Mouse (Mus musculus) embryonic facial prominence, embryonic 12.5 days (tissue): Measurements from ENCODE around the gene Smpdl3b. TPM values are rescaled to one million over a fixed set of nuclear protein-coding genes. Genes with fewer than 3 reads are reported as not detected.
"Not testable (repeated sequence)": the region's sequence is repeated elsewhere in the genome, so short reads cannot be mapped to it uniquely, and the experiment has no call there.

Experiments used
- ATAC-seq: fragments of 200-750 bp; cut with Nextera tagmentation; 2 replicates; pipeline ENCODE4 v1.8.0; 2017; ENCODE audit not compliant: insufficient number of reproducible peaks, insufficient read depth, low FRiP score, low TSS enrichment
- H3K27ac ChIP-seq: fragments of 300-500 bp; sonication (generic); 2 replicates; pipeline ENCODE4 v1.5.1; 2016; ENCODE audit warnings: mild to moderate bottlenecking
- H3K27me3 ChIP-seq: fragments of 300-500 bp; sonication (generic); 2 replicates; pipeline ENCODE4 v1.6.1; 2016; ENCODE audit warnings: mild to moderate bottlenecking, moderate library complexity
- H3K36me3 ChIP-seq: fragments of 300-500 bp; sonication (generic); 2 replicates; pipeline ENCODE4 v1.6.1; 2016; ENCODE audit warnings: mild to moderate bottlenecking
- H3K4me1 ChIP-seq: fragments of 300-500 bp; sonication (generic); 2 replicates; pipeline ENCODE4 v1.6.1; 2016
- H3K4me2 ChIP-seq: fragments of 300-500 bp; sonication (generic); replicated peaks from 2 replicates; pipeline ENCODE4 v1.6.1; 2016; ENCODE audit warnings: mild to moderate bottlenecking, moderate library complexity
- H3K4me3 ChIP-seq: fragments of 300-500 bp; sonication (generic); 2 replicates; pipeline ENCODE4 v1.5.1; 2016; ENCODE audit warnings: mild to moderate bottlenecking
- H3K9ac ChIP-seq: fragments of 300-500 bp; sonication (generic); 2 replicates; pipeline ENCODE4 v1.6.1; 2016; ENCODE audit warnings: mild to moderate bottlenecking, moderate library complexity
- H3K9me3 ChIP-seq: fragments of 300-500 bp; sonication (generic); 2 replicates; pipeline ENCODE4 v1.6.1; 2016; ENCODE audit warnings: mild to moderate bottlenecking, moderate library complexity
- whole genome bisulfite sequencing: fragments of 180-500 bp; shearing (Covaris S2); methylation state at CpG from one replicate; pipeline ENCODE4 v1.1.7; 2016; 5-methylcytosine and 5-hydroxymethylcytosine counted together
- polyA plus RNA-seq: library from polyadenylated mRNA; unstranded; fragments of >200 nt; fragmentation: Nextera tagmentation; extraction: Ambion mirVana; gene quantifications from 2 replicates; pipeline ENCODE4 v1.2.1, GENCODE M21; 2016

The Smpdl3b gene
- polyA plus RNA-seq, 1 experiment from 2014 or later = 4.2 TPM

- no peak for ATAC-seq
- H3K9ac ChIP-seq = no peak overlapping the region
- no peaks in the 10 kb centered on the region for H3K9me3 ChIP-seq
- H3K4me3 ChIP-seq = no peak overlapping the region
- 87% methylated on average over 5 of the region's 5 CpGs for WGBS
- H3K36me3 ChIP-seq = peaks cover 83% of the 10 kb centered on the region
- H3K27me3 ChIP-seq = no peaks in the 10 kb centered on the region
- no peak overlapping the region for H3K27ac ChIP-seq
- no peaks in the 10 kb centered on the region for H3K4me1 ChIP-seq
- no peak overlapping the region for H3K4me2 ChIP-seq
These were observed 19.7 kb upstream of the Smpdl3b start for GRCm38 (mm10) chr4:132776764-132777163.

GRCm38 (mm10) chr4:132774905-132775304 lies 17.9 kb upstream of the Smpdl3b start:
- Histone ChIP-seq H3K4me1 (no peaks in the 10 kb centered on the region), H3K27me3 (no peaks in the 10 kb centered on the region), H3K27ac (no peak overlapping the region), H3K4me3 (no peak overlapping the region), H3K36me3 (peaks cover 94% of the 10 kb centered on the region), H3K9me3 (no peaks in the 10 kb centered on the region), H3K4me2 (no peak overlapping the region), H3K9ac (no peak overlapping the region)
- ATAC-seq = no peak
- WGBS = 81% methylated on average over 3 of the region's 3 CpGs

GRCm38 (mm10) chr4:132771776-132772175 lies 14.7 kb upstream of the Smpdl3b start:
- Histone ChIP-seq H3K4me2 (no peak overlapping the region), H3K27ac (no peak overlapping the region), H3K4me1 (peaks cover 9% of the 10 kb centered on the region), H3K36me3 (peaks cover 65% of the 10 kb centered on the region), H3K27me3 (no peaks in the 10 kb centered on the region), H3K9ac (no peak overlapping the region), H3K9me3 (no peaks in the 10 kb centered on the region), H3K4me3 (no peak overlapping the region)
- whole genome bisulfite sequencing = 92% methylated on average over 9 of the region's 9 CpGs
- no peak for ATAC-seq

- H3K4me2 ChIP-seq = peak within 1 kb of the TSS; percentile 70
- WGBS = under 1% methylated on average over 69 of the region's 71 CpGs
- H3K4me1 ChIP-seq = peaks cover 9% of the 10 kb centered on the region
- H3K27ac ChIP-seq = peak within 1 kb of the TSS; percentile 76
- H3K27me3 ChIP-seq = no peaks in the 10 kb centered on the region
- peak within 1 kb of the TSS; percentile 78 for H3K9ac ChIP-seq
- no peaks in the 10 kb centered on the region for H3K9me3 ChIP-seq
- peak; percentile 93 for ATAC-seq
- H3K4me3 ChIP-seq = peak within 1 kb of the TSS; percentile 67
- peaks cover 31% of the 10 kb centered on the region for H3K36me3 ChIP-seq
These were observed 11.1 kb upstream of the Smpdl3b start, which contains the start of gene Rpa2 for GRCm38 (mm10) chr4:132767914-132768876. TSS of gene Rpa2 (plus strand) at chr4:132768332.

GRCm38 (mm10) chr4:132763125-132763524 lies 6.1 kb upstream of the Smpdl3b start:
- not testable (repeated sequence) for H3K27me3 ChIP-seq, H3K4me3 ChIP-seq, H3K4me1 ChIP-seq, H3K9me3 ChIP-seq, H3K36me3 ChIP-seq, H3K9ac ChIP-seq, ATAC-seq, H3K27ac ChIP-seq, H3K4me2 ChIP-seq
- WGBS = 82% methylated on average over 3 of the region's 3 CpGs

GRCm38 (mm10) chr4:132762602-132763001 lies 5.5 kb upstream of the Smpdl3b start:
- Histone ChIP-seq H3K4me1 (0 out of 2 replicates have a peak, but pooled peaks cover under 1% of the 10 kb centered on the region), H3K9ac (no peak overlapping the region), H3K36me3 (no peaks in the 10 kb centered on the region), H3K4me3 (no peak overlapping the region), H3K9me3 (no peaks in the 10 kb centered on the region), H3K27ac (no peak overlapping the region), H3K4me2 (no peak overlapping the region), H3K27me3 (peaks cover 7% of the 10 kb centered on the region)
- 70% methylated on average over 6 of the region's 6 CpGs for WGBS
- ATAC-seq = no peak

- H3K9ac ChIP-seq = no peak overlapping the region
- 71% methylated on average over 3 of the region's 3 CpGs for WGBS
These were observed 3.2 kb upstream of the Smpdl3b start for GRCm38 (mm10) chr4:132760296-132760695.

GRCm38 (mm10) chr4:132757633-132758351 lies 740 bp upstream of the Smpdl3b start:
- no peak for ATAC-seq
- peaks cover 12% of the 10 kb centered on the region for H3K27me3 ChIP-seq
- H3K36me3 ChIP-seq = no peaks in the 10 kb centered on the region
- no peaks in the 10 kb centered on the region for H3K9me3 ChIP-seq
- WGBS = 82% methylated on average over 7 of the region's 7 CpGs
- no peak overlapping the region for H3K27ac ChIP-seq
- no peak overlapping the region for H3K4me3 ChIP-seq
- 0 out of 2 replicates have a peak, but pooled peaks cover 4% of the 10 kb centered on the region for H3K4me1 ChIP-seq
- no peak overlapping the region for H3K9ac ChIP-seq
- peak overlapping the region; percentile 80; the same call in 1 of the 2 replicates for H3K4me2 ChIP-seq

More at GRCm38 (mm10) chr4:132760296-132760695, 3.2 kb upstream of the Smpdl3b start:
- H3K4me2 ChIP-seq = no peak overlapping the region
- H3K9me3 ChIP-seq = no peaks in the 10 kb centered on the region
- H3K27me3 ChIP-seq = peaks cover 12% of the 10 kb centered on the region
- no peaks in the 10 kb centered on the region for H3K36me3 ChIP-seq
- H3K27ac ChIP-seq = no peak overlapping the region
- 0 out of 2 replicates have a peak, but pooled peaks cover 4% of the 10 kb centered on the region for H3K4me1 ChIP-seq
- ATAC-seq = no peak
- H3K4me3 ChIP-seq = no peak overlapping the region

- Histone ChIP-seq H3K36me3 (no peaks in the 10 kb centered on the region), H3K4me2 (no peak overlapping the region), H3K27me3 (peaks cover 9% of the 10 kb centered on the region), H3K9me3 (no peaks in the 10 kb centered on the region), H3K9ac (no peak overlapping the region), H3K4me3 (no peak overlapping the region), H3K4me1 (0 out of 2 replicates have a peak, but pooled peaks cover 4% of the 10 kb centered on the region), H3K27ac (no peak overlapping the region)
- ATAC-seq = no peak
- WGBS = 78% methylated on average over 6 of the region's 6 CpGs
These were observed 4.1 kb downstream of the Smpdl3b start for GRCm38 (mm10) chr4:132752992-132753391.

GRCm38 (mm10) chr4:132749258-132749982 lies 7.6 kb downstream of the Smpdl3b start:
- no peaks in the 10 kb centered on the region for H3K9me3 ChIP-seq
- H3K4me2 ChIP-seq = no peak overlapping the region
- 86% methylated on average over 6 of the region's 6 CpGs for WGBS
- no peaks in the 10 kb centered on the region for H3K4me1 ChIP-seq
- H3K27ac ChIP-seq = no peak overlapping the region
- no peaks in the 10 kb centered on the region for H3K36me3 ChIP-seq
- H3K9ac ChIP-seq = no peak overlapping the region
- no peak overlapping the region for H3K4me3 ChIP-seq
- no peak for ATAC-seq
- no peaks in the 10 kb centered on the region for H3K27me3 ChIP-seq

GRCm38 (mm10) chr4:132748778-132749177 lies 8.3 kb downstream of the Smpdl3b start:
- no peak for ATAC-seq
- Histone ChIP-seq H3K27me3 (no peaks in the 10 kb centered on the region), H3K9me3 (no peaks in the 10 kb centered on the region), H3K27ac (no peak overlapping the region), H3K4me1 (no peaks in the 10 kb centered on the region), H3K9ac (no peak overlapping the region), H3K36me3 (no peaks in the 10 kb centered on the region), H3K4me3 (no peak overlapping the region), H3K4me2 (no peak overlapping the region)
- 96% methylated on average over 4 of the region's 4 CpGs for WGBS
